Mouse (Mus musculus): Measurements from ENCODE around the gene Hamp. TPM values are rescaled to one million over a fixed set of nuclear protein-coding genes. Genes with fewer than 3 reads are reported as not detected.
"Not testable (repeated sequence)": the region's sequence is repeated elsewhere in the genome, so short reads cannot be mapped to it uniquely, and the experiment has no call there.

The Hamp gene
- polyA plus RNA-seq, 1 experiment: not detected

- H3K4me3 ChIP-seq (replicated peaks): no peak overlapping the region
- TF ChIP-seq TAL1 (IDR thresholded peaks at IDR 0.05; ENCODE audit: low read length) (no peak), GATA1 (IDR thresholded peaks at IDR 0.05; ENCODE audit: low read length) (no peak)
- H3K9me3 ChIP-seq (ENCODE audit: control insufficient read depth, low read length): no peaks in the 10 kb centered on the region
- peaks cover 22% of the 10 kb centered on the region for H3K4me1 ChIP-seq (ENCODE audit: control insufficient read depth)
- H3K27me3 ChIP-seq (ENCODE audit: control insufficient read depth): no peaks in the 10 kb centered on the region
- H3K36me3 ChIP-seq (ENCODE audit: control insufficient read depth): peaks cover 71% of the 10 kb centered on the region
These were observed 8.8 kb upstream of the Hamp start for GRCm38 (mm10) chr7:30952441-30953265.

GRCm38 (mm10) chr7:30949902-30950301, 6.1 kb upstream of the Hamp start:
- H3K4me1 ChIP-seq (ENCODE audit: control insufficient read depth); H3K4me3 ChIP-seq (replicated peaks); H3K9me3 ChIP-seq (ENCODE audit: control insufficient read depth, low read length); H3K27me3 ChIP-seq (ENCODE audit: control insufficient read depth): not testable (repeated sequence)
- H3K36me3 ChIP-seq (ENCODE audit: control insufficient read depth): peaks cover 85% of the 10 kb centered on the region

GRCm38 (mm10) chr7:30945876-30946275, 2.0 kb upstream of the Hamp start:
- H3K4me1 ChIP-seq (ENCODE audit: control insufficient read depth): no peaks in the 10 kb centered on the region
- TF ChIP-seq GATA1 (IDR thresholded peaks at IDR 0.05; ENCODE audit: low read length) (no peak), TAL1 (IDR thresholded peaks at IDR 0.05; ENCODE audit: low read length) (no peak)
- no peaks in the 10 kb centered on the region for H3K27me3 ChIP-seq (ENCODE audit: control insufficient read depth)
- no peak overlapping the region for H3K4me3 ChIP-seq (replicated peaks)
- H3K36me3 ChIP-seq (ENCODE audit: control insufficient read depth): peaks cover 45% of the 10 kb centered on the region
- H3K9me3 ChIP-seq (ENCODE audit: control insufficient read depth, low read length): no peaks in the 10 kb centered on the region

GRCm38 (mm10) chr7:30945466-30945865, 1.6 kb upstream of the Hamp start:
- H3K27me3 ChIP-seq (ENCODE audit: control insufficient read depth); H3K4me3 ChIP-seq (replicated peaks); H3K9me3 ChIP-seq (ENCODE audit: control insufficient read depth, low read length); H3K4me1 ChIP-seq (ENCODE audit: control insufficient read depth): not testable (repeated sequence)
- H3K36me3 ChIP-seq (ENCODE audit: control insufficient read depth): peaks cover 41% of the 10 kb centered on the region

- H3K9me3 ChIP-seq (ENCODE audit: control insufficient read depth, low read length); H3K4me3 ChIP-seq (replicated peaks); H3K27me3 ChIP-seq (ENCODE audit: control insufficient read depth); H3K4me1 ChIP-seq (ENCODE audit: control insufficient read depth): not testable (repeated sequence)
- H3K36me3 ChIP-seq (ENCODE audit: control insufficient read depth): peaks cover 34% of the 10 kb centered on the region
These were observed 874 bp upstream of the Hamp start for GRCm38 (mm10) chr7:30944706-30945105.

DNA sequence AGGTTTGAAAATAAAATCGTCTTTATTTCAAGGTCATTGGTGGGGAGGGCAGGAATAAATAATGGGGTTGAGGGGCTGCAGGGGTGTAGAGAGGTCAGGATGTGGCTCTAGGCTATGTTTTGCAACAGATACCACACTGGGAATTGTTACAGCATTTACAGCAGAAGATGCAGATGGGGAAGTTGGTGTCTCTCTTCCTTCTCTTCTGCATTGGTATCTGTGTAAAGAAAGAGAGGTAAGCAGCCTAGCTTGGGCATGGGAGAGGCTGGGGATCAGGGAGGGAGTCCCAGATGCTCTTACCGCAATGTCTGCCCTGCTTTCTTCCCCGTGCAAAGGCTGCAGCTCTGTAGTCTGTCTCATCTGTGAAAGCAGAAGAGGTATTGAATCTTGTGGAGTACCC, 1.5 kb downstream of the Hamp start:
- H3K9me3 ChIP-seq (ENCODE audit: control insufficient read depth, low read length); H3K4me3 ChIP-seq (replicated peaks); H3K4me1 ChIP-seq (ENCODE audit: control insufficient read depth); H3K27me3 ChIP-seq (ENCODE audit: control insufficient read depth): not testable (repeated sequence)
- H3K36me3 ChIP-seq (ENCODE audit: control insufficient read depth): peaks cover 17% of the 10 kb centered on the region

- H3K27me3 ChIP-seq (ENCODE audit: control insufficient read depth); H3K9me3 ChIP-seq (ENCODE audit: control insufficient read depth, low read length); H3K36me3 ChIP-seq (ENCODE audit: control insufficient read depth); H3K4me3 ChIP-seq (replicated peaks); H3K4me1 ChIP-seq (ENCODE audit: control insufficient read depth): not testable (repeated sequence)
These were observed 3.8 kb downstream of the Hamp start for GRCm38 (mm10) chr7:30940070-30940469.

GRCm38 (mm10) chr7:30935422-30936099, 8.3 kb downstream of the Hamp start:
- H3K4me1 ChIP-seq (ENCODE audit: control insufficient read depth); H3K36me3 ChIP-seq (ENCODE audit: control insufficient read depth); H3K9me3 ChIP-seq (ENCODE audit: control insufficient read depth, low read length); H3K27me3 ChIP-seq (ENCODE audit: control insufficient read depth); H3K4me3 ChIP-seq (replicated peaks): not testable (repeated sequence)

- H3K4me1 ChIP-seq (ENCODE audit: control insufficient read depth); H3K4me3 ChIP-seq (replicated peaks); H3K36me3 ChIP-seq (ENCODE audit: control insufficient read depth); H3K27me3 ChIP-seq (ENCODE audit: control insufficient read depth); H3K9me3 ChIP-seq (ENCODE audit: control insufficient read depth, low read length): not testable (repeated sequence)
These were observed 19.3 kb downstream of the Hamp start, which contains the start of gene Hamp2 for GRCm38 (mm10) chr7:30924581-30924980. Gene Hamp2 (minus strand): TSS chr7:30924681.

- Histone ChIP-seq H3K4me1 (ENCODE audit: control insufficient read depth) (peaks cover 3% of the 10 kb centered on the region; the same call in 1 of the 2 replicates), H3K4me3 (replicated peaks) (no peak overlapping the region), H3K36me3 (ENCODE audit: control insufficient read depth) (no peaks in the 10 kb centered on the region), H3K9me3 (ENCODE audit: control insufficient read depth, low read length) (no peaks in the 10 kb centered on the region), H3K27me3 (ENCODE audit: control insufficient read depth) (no peaks in the 10 kb centered on the region)
- TF ChIP-seq GATA1 (IDR thresholded peaks at IDR 0.05; ENCODE audit: low read length) (no peak), TAL1 (IDR thresholded peaks at IDR 0.05; ENCODE audit: low read length) (no peak)
These were observed 19.8 kb downstream of the Hamp start for GRCm38 (mm10) chr7:30924071-30924470.

DNA sequence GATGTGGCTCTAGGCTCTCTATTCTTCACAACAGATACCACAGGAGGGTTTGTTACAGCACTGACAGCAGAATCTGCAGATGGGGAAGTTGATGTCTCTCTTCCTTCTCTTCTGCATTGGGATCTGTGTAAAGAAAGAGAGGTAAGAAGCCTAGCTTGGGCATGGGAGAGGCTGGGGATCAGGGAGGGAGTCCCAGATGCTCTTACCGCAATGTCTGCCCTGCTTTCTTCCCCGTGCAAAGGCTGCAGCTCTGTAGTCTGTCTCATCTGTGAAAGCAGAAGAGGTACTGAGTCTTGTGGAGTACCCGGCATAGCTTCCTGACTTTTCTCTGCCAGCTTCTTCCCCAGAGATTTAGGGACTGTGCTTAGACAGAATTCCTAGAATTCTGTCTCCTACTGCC, 21.3 kb downstream of the Hamp start:
- not testable (repeated sequence) for H3K4me3 ChIP-seq (replicated peaks); H3K27me3 ChIP-seq (ENCODE audit: control insufficient read depth); H3K36me3 ChIP-seq (ENCODE audit: control insufficient read depth); H3K4me1 ChIP-seq (ENCODE audit: control insufficient read depth); H3K9me3 ChIP-seq (ENCODE audit: control insufficient read depth, low read length)

Data from erythroblast, embryonic 14.5 days (primary cell).